Mouse (Mus musculus): Measurements from ENCODE around the gene Tnfrsf1b. TPM values are rescaled to one million over a fixed set of nuclear protein-coding genes. Genes with fewer than 3 reads are reported as not detected.
A peak's percentile ranks its signal among the peaks of the same experiment; 100 is the strongest.

Gene Tnfrsf1b
- 3.2 and 3.6 TPM in 2 replicates for polyA plus RNA-seq (2014; fragmentation: Nextera tagmentation; extraction: Ambion mirVana)

GRCm38 (mm10) chr4:145246173-145247011 lies at the start of gene Tnfrsf1b:
Tnfrsf1b (minus strand) TSS chr4:145246870.
- H3K27ac ChIP-seq (ENCODE audit: low read length), result no peak within 1 kb of the TSS
- peak; percentile 75 for ATAC-seq (ENCODE audit: insufficient number of reproducible peaks, insufficient read depth, low FRiP score, low read depth)
- 2% methylated on average over 46 of the region's 47 CpGs for WGBS

GRCm38 (mm10) chr4:145295589-145296300 lies 49.1 kb upstream of the Tnfrsf1b start:
- no peaks in the 10 kb centered on the region for H3K36me3 ChIP-seq (ENCODE audit: control insufficient read depth, insufficient read depth, low read length)
- no peaks in the 10 kb centered on the region for H3K27me3 ChIP-seq (ENCODE audit: control insufficient read depth, insufficient read depth, low read length)
- WGBS, result 41% methylated on average over 5 of the region's 5 CpGs
- no peaks in the 10 kb centered on the region for H3K4me1 ChIP-seq (ENCODE audit: control insufficient read depth, insufficient read depth, low read length)
- ATAC-seq (ENCODE audit: insufficient number of reproducible peaks, insufficient read depth, low FRiP score, low read depth), result no peak
- H3K4me2 ChIP-seq (replicated peaks; ENCODE audit: low read depth, low read length), result no peak overlapping the region
- no peak overlapping the region for H3K9ac ChIP-seq (replicated peaks; ENCODE audit: low read depth, low read length)
- no peaks in the 10 kb centered on the region for H3K9me3 ChIP-seq (ENCODE audit: control insufficient read depth, low read depth, low read length)
- no peak overlapping the region for H3K27ac ChIP-seq (ENCODE audit: low read length)
- H3K4me3 ChIP-seq (ENCODE audit: low read depth, low read length), result no peak overlapping the region

More at GRCm38 (mm10) chr4:145246173-145247011, at the start of gene Tnfrsf1b:
- Histone ChIP-seq H3K9me3 (ENCODE audit: control insufficient read depth, low read depth, low read length) (no peaks in the 10 kb centered on the region), H3K36me3 (ENCODE audit: control insufficient read depth, insufficient read depth, low read length) (no peaks in the 10 kb centered on the region), H3K4me3 (ENCODE audit: low read depth, low read length) (peak within 1 kb of the TSS; percentile 38), H3K27me3 (ENCODE audit: control insufficient read depth, insufficient read depth, low read length) (peaks cover 13% of the 10 kb centered on the region; the same call in 1 of the 2 replicates), H3K9ac (replicated peaks; ENCODE audit: low read depth, low read length) (no peak within 1 kb of the TSS; the same call in 1 of the 2 replicates), H3K4me2 (replicated peaks; ENCODE audit: low read depth, low read length) (peak within 1 kb of the TSS; percentile 95), H3K4me1 (ENCODE audit: control insufficient read depth, insufficient read depth, low read length) (no peaks in the 10 kb centered on the region)

GRCm38 (mm10) chr4:145294588-145294987 lies 47.9 kb upstream of the Tnfrsf1b start:
- WGBS, result 78% methylated on average over 5 of the region's 5 CpGs
- H3K27ac ChIP-seq (ENCODE audit: low read length), result no peak overlapping the region
- H3K4me3 ChIP-seq (ENCODE audit: low read depth, low read length), result no peak overlapping the region
- no peak overlapping the region for H3K4me2 ChIP-seq (replicated peaks; ENCODE audit: low read depth, low read length)
- H3K9ac ChIP-seq (replicated peaks; ENCODE audit: low read depth, low read length), result no peak overlapping the region
- no peak for ATAC-seq (ENCODE audit: insufficient number of reproducible peaks, insufficient read depth, low FRiP score, low read depth)
- no peaks in the 10 kb centered on the region for H3K9me3 ChIP-seq (ENCODE audit: control insufficient read depth, low read depth, low read length)
- no peaks in the 10 kb centered on the region for H3K36me3 ChIP-seq (ENCODE audit: control insufficient read depth, insufficient read depth, low read length)
- no peaks in the 10 kb centered on the region for H3K27me3 ChIP-seq (ENCODE audit: control insufficient read depth, insufficient read depth, low read length)
- no peaks in the 10 kb centered on the region for H3K4me1 ChIP-seq (ENCODE audit: control insufficient read depth, insufficient read depth, low read length)

GRCm38 (mm10) chr4:145286369-145287120 lies 39.9 kb upstream of the Tnfrsf1b start:
- Histone ChIP-seq H3K27ac (ENCODE audit: low read length) (no peak overlapping the region), H3K4me2 (replicated peaks; ENCODE audit: low read depth, low read length) (no peak overlapping the region), H3K36me3 (ENCODE audit: control insufficient read depth, insufficient read depth, low read length) (no peaks in the 10 kb centered on the region), H3K27me3 (ENCODE audit: control insufficient read depth, insufficient read depth, low read length) (no peaks in the 10 kb centered on the region), H3K4me3 (ENCODE audit: low read depth, low read length) (no peak overlapping the region), H3K9ac (replicated peaks; ENCODE audit: low read depth, low read length) (no peak overlapping the region), H3K4me1 (ENCODE audit: control insufficient read depth, insufficient read depth, low read length) (no peaks in the 10 kb centered on the region), H3K9me3 (ENCODE audit: control insufficient read depth, low read depth, low read length) (no peaks in the 10 kb centered on the region)
- ATAC-seq (ENCODE audit: insufficient number of reproducible peaks, insufficient read depth, low FRiP score, low read depth), result peak; percentile 53; the same call in 1 of the 2 replicates
- 46% methylated on average over 4 of the region's 4 CpGs for WGBS

- Histone ChIP-seq H3K27ac (ENCODE audit: low read length) (no peak overlapping the region), H3K4me1 (ENCODE audit: control insufficient read depth, insufficient read depth, low read length) (no peaks in the 10 kb centered on the region), H3K36me3 (ENCODE audit: control insufficient read depth, insufficient read depth, low read length) (no peaks in the 10 kb centered on the region), H3K4me3 (ENCODE audit: low read depth, low read length) (no peak overlapping the region), H3K27me3 (ENCODE audit: control insufficient read depth, insufficient read depth, low read length) (no peaks in the 10 kb centered on the region), H3K4me2 (replicated peaks; ENCODE audit: low read depth, low read length) (no peak overlapping the region), H3K9me3 (ENCODE audit: control insufficient read depth, low read depth, low read length) (no peaks in the 10 kb centered on the region), H3K9ac (replicated peaks; ENCODE audit: low read depth, low read length) (no peak overlapping the region)
- no peak for ATAC-seq (ENCODE audit: insufficient number of reproducible peaks, insufficient read depth, low FRiP score, low read depth)
- 91% methylated on average over 4 of the region's 4 CpGs for WGBS
Measured at GRCm38 (mm10) chr4:145284675-145285074, 38.0 kb upstream of the Tnfrsf1b start.

GRCm38 (mm10) chr4:145283441-145283840 lies 36.8 kb upstream of the Tnfrsf1b start:
- no peak overlapping the region for H3K27ac ChIP-seq (ENCODE audit: low read length)
- 63% methylated on average over 6 of the region's 6 CpGs for WGBS
- no peak overlapping the region for H3K4me2 ChIP-seq (replicated peaks; ENCODE audit: low read depth, low read length)
- H3K27me3 ChIP-seq (ENCODE audit: control insufficient read depth, insufficient read depth, low read length), result no peaks in the 10 kb centered on the region
- no peak overlapping the region for H3K4me3 ChIP-seq (ENCODE audit: low read depth, low read length)
- no peak overlapping the region for H3K9ac ChIP-seq (replicated peaks; ENCODE audit: low read depth, low read length)
- H3K9me3 ChIP-seq (ENCODE audit: control insufficient read depth, low read depth, low read length), result no peaks in the 10 kb centered on the region
- no peak for ATAC-seq (ENCODE audit: insufficient number of reproducible peaks, insufficient read depth, low FRiP score, low read depth)
- no peaks in the 10 kb centered on the region for H3K36me3 ChIP-seq (ENCODE audit: control insufficient read depth, insufficient read depth, low read length)
- no peaks in the 10 kb centered on the region for H3K4me1 ChIP-seq (ENCODE audit: control insufficient read depth, insufficient read depth, low read length)

GRCm38 (mm10) chr4:145280966-145281365 lies 34.3 kb upstream of the Tnfrsf1b start:
- ATAC-seq (ENCODE audit: insufficient number of reproducible peaks, insufficient read depth, low FRiP score, low read depth), result no peak
- Histone ChIP-seq H3K4me3 (ENCODE audit: low read depth, low read length) (no peak overlapping the region), H3K36me3 (ENCODE audit: control insufficient read depth, insufficient read depth, low read length) (no peaks in the 10 kb centered on the region), H3K27me3 (ENCODE audit: control insufficient read depth, insufficient read depth, low read length) (no peaks in the 10 kb centered on the region), H3K4me2 (replicated peaks; ENCODE audit: low read depth, low read length) (no peak overlapping the region), H3K9ac (replicated peaks; ENCODE audit: low read depth, low read length) (no peak overlapping the region), H3K4me1 (ENCODE audit: control insufficient read depth, insufficient read depth, low read length) (no peaks in the 10 kb centered on the region), H3K9me3 (ENCODE audit: control insufficient read depth, low read depth, low read length) (no peaks in the 10 kb centered on the region), H3K27ac (ENCODE audit: low read length) (no peak overlapping the region)
- 88% methylated on average over 6 of the region's 6 CpGs for WGBS

- Histone ChIP-seq H3K4me1 (ENCODE audit: control insufficient read depth, insufficient read depth, low read length) (no peaks in the 10 kb centered on the region), H3K4me2 (replicated peaks; ENCODE audit: low read depth, low read length) (no peak overlapping the region), H3K9ac (replicated peaks; ENCODE audit: low read depth, low read length) (no peak overlapping the region), H3K27me3 (ENCODE audit: control insufficient read depth, insufficient read depth, low read length) (no peaks in the 10 kb centered on the region), H3K36me3 (ENCODE audit: control insufficient read depth, insufficient read depth, low read length) (no peaks in the 10 kb centered on the region), H3K27ac (ENCODE audit: low read length) (no peak overlapping the region), H3K9me3 (ENCODE audit: control insufficient read depth, low read depth, low read length) (no peaks in the 10 kb centered on the region), H3K4me3 (ENCODE audit: low read depth, low read length) (no peak overlapping the region)
- no peak; the same call in 1 of the 2 replicates for ATAC-seq (ENCODE audit: insufficient number of reproducible peaks, insufficient read depth, low FRiP score, low read depth)
- whole genome bisulfite sequencing, result 46% methylated on average over 3 of the region's 3 CpGs
Measured at GRCm38 (mm10) chr4:145278724-145279370, 32.2 kb upstream of the Tnfrsf1b start.

All from stomach, embryonic 14.5 days (tissue).